Mouse (Mus musculus) macrophage (primary cell): ENCODE data around the gene Glud1. TPM values are rescaled to one million over a fixed set of nuclear protein-coding genes. Genes with fewer than 3 reads are reported as not detected.

Experiments used
- H3K27ac ChIP-seq: fragments of 350-480 bp; formaldehyde crosslinking; 2 replicates; pipeline ENCODE4 v1.9.0; 2021
- H3K36me3 ChIP-seq: fragments of 350-480 bp; formaldehyde crosslinking; 2 replicates; pipeline ENCODE4 v1.9.0; 2021; ENCODE audit errors: inconsistent target
- H3K4me3 ChIP-seq: fragments of 350-480 bp; formaldehyde crosslinking; 2 replicates; pipeline ENCODE4 v1.9.0; 2021; ENCODE audit errors: inconsistent target
- H3K79me2 ChIP-seq: fragments of 350-480 bp; formaldehyde crosslinking; 2 replicates; pipeline ENCODE4 v1.9.0; 2021; ENCODE audit errors: inconsistent target
- WGBS: methylation state at CpG from one replicate; pipeline ENCODE4 v1.1.7; 2026; ENCODE audit warnings: inconsistent platforms; ENCODE audit not compliant: missing documents; 5-methylcytosine and 5-hydroxymethylcytosine counted together
- polyA plus RNA-seq: library from polyadenylated mRNA; stranded (reverse); fragments of 250-400 nt; gene quantifications from 3 replicates; pipeline ENCODE4 v1.2.4, GENCODE M21; 2018; ENCODE audit warnings: inconsistent platforms

Glud1 gene
- polyA plus RNA-seq, 1 experiment from 2014 or later, result 110 TPM

- 83% methylated on average over 3 of the region's 3 CpGs for WGBS
- H3K36me3 ChIP-seq, result no peaks in the 10 kb centered on the region
- no peak overlapping the region for H3K27ac ChIP-seq
Measured at GRCm38 (mm10) chr14:34370203-34370602, 59.7 kb downstream of the Glud1 start.

GRCm38 (mm10) chr14:34370921-34371320, 60.4 kb downstream of the Glud1 start:
- Histone ChIP-seq H3K4me3 (no peak overlapping the region), H3K79me2 (no peaks in the 10 kb centered on the region), H3K36me3 (no peaks in the 10 kb centered on the region), H3K27ac (no peak overlapping the region)
- 93% methylated on average over 3 of the region's 3 CpGs for WGBS

More at GRCm38 (mm10) chr14:34370203-34370602, 59.7 kb downstream of the Glud1 start:
- H3K4me3 ChIP-seq, result no peak overlapping the region
- H3K79me2 ChIP-seq, result no peaks in the 10 kb centered on the region

- Histone ChIP-seq H3K79me2 (no peaks in the 10 kb centered on the region), H3K27ac (no peak overlapping the region), H3K36me3 (no peaks in the 10 kb centered on the region), H3K4me3 (no peak overlapping the region)
- 79% methylated on average over 2 of the region's 2 CpGs for WGBS
Measured at GRCm38 (mm10) chr14:34371763-34372162, 61.2 kb downstream of the Glud1 start.

GRCm38 (mm10) chr14:34372646-34373045, 62.1 kb downstream of the Glud1 start:
- no peaks in the 10 kb centered on the region for H3K79me2 ChIP-seq
- H3K4me3 ChIP-seq, result no peak overlapping the region
- no peaks in the 10 kb centered on the region for H3K36me3 ChIP-seq
- no peak overlapping the region for H3K27ac ChIP-seq
- 88% methylated on average over 6 of the region's 6 CpGs for WGBS

- 93% methylated on average over 5 of the region's 6 CpGs for WGBS
- no peaks in the 10 kb centered on the region for H3K36me3 ChIP-seq
- H3K4me3 ChIP-seq, result no peak overlapping the region
- H3K27ac ChIP-seq, result no peak overlapping the region
- no peaks in the 10 kb centered on the region for H3K79me2 ChIP-seq
Measured at GRCm38 (mm10) chr14:34373581-34373980, 63.1 kb downstream of the Glud1 start.

GRCm38 (mm10) chr14:34374577-34374976, 64.0 kb downstream of the Glud1 start, which contains the start of gene Sncg:
TSS of gene Sncg (minus strand) at chr14:34374789.
- no peak within 1 kb of the TSS for H3K27ac ChIP-seq
- H3K36me3 ChIP-seq, result no peaks in the 10 kb centered on the region
- no peaks in the 10 kb centered on the region for H3K79me2 ChIP-seq
- 26% methylated on average over 10 of the region's 10 CpGs for WGBS
- no peak within 1 kb of the TSS for H3K4me3 ChIP-seq

- no peak within 1 kb of the TSS for H3K4me3 ChIP-seq
- H3K79me2 ChIP-seq, result no peaks in the 10 kb centered on the region
- WGBS, result 56% methylated on average over 13 of the region's 13 CpGs
- H3K36me3 ChIP-seq, result no peaks in the 10 kb centered on the region
- H3K27ac ChIP-seq, result no peak within 1 kb of the TSS
Measured at GRCm38 (mm10) chr14:34375415-34375904, 64.9 kb downstream of the Glud1 start, which contains the start of gene Mmrn2. TSS of gene Mmrn2 (plus strand) at chr14:34375465.

GRCm38 (mm10) chr14:34375941-34376340, 65.4 kb downstream of the Glud1 start:
- no peak overlapping the region for H3K4me3 ChIP-seq
- H3K27ac ChIP-seq, result no peak overlapping the region
- no peaks in the 10 kb centered on the region for H3K36me3 ChIP-seq
- WGBS, result 85% methylated on average over 5 of the region's 5 CpGs
- H3K79me2 ChIP-seq, result no peaks in the 10 kb centered on the region

- WGBS, result 76% methylated on average over 4 of the region's 4 CpGs
- Histone ChIP-seq H3K79me2 (no peaks in the 10 kb centered on the region), H3K36me3 (no peaks in the 10 kb centered on the region), H3K4me3 (no peak overlapping the region), H3K27ac (no peak overlapping the region)
Measured at GRCm38 (mm10) chr14:34377121-34377520, 66.6 kb downstream of the Glud1 start.

- H3K4me3 ChIP-seq, result no peak overlapping the region
- H3K36me3 ChIP-seq, result no peaks in the 10 kb centered on the region
- H3K27ac ChIP-seq, result no peak overlapping the region
- no peaks in the 10 kb centered on the region for H3K79me2 ChIP-seq
- 83% methylated on average over 11 of the region's 11 CpGs for WGBS
Measured at GRCm38 (mm10) chr14:34378560-34379331, 68.2 kb downstream of the Glud1 start.

- no peaks in the 10 kb centered on the region for H3K36me3 ChIP-seq
- WGBS, result 88% methylated on average over 7 of the region's 9 CpGs
- no peaks in the 10 kb centered on the region for H3K79me2 ChIP-seq
- no peak overlapping the region for H3K27ac ChIP-seq
- no peak overlapping the region for H3K4me3 ChIP-seq
Measured at GRCm38 (mm10) chr14:34382921-34383704, 72.6 kb downstream of the Glud1 start.

- Histone ChIP-seq H3K27ac (no peak overlapping the region), H3K4me3 (no peak overlapping the region), H3K36me3 (no peaks in the 10 kb centered on the region), H3K79me2 (no peaks in the 10 kb centered on the region)
- 89% methylated on average over 4 of the region's 4 CpGs for WGBS
Measured at GRCm38 (mm10) chr14:34393295-34393694, 82.8 kb downstream of the Glud1 start.
